Mouse (Mus musculus) heart, embryonic 13.5 days (tissue): ENCODE results near the gene Nap1l5. TPM values are rescaled to one million over a fixed set of nuclear protein-coding genes. Genes with fewer than 3 reads are reported as not detected.
"Not testable (repeated sequence)": the region's sequence is repeated elsewhere in the genome, so short reads cannot be mapped to it uniquely, and the experiment has no call there.

Experiments used
- ATAC-seq: fragments of 200-750 bp; cut with Nextera tagmentation; 2 replicates; pipeline ENCODE4 v1.8.0; 2017; ENCODE audit warnings: moderate TSS enrichment; ENCODE audit not compliant: insufficient number of reproducible peaks, low FRiP score, low TSS enrichment; ENCODE audit errors: extremely low read depth
- H3K27ac ChIP-seq: fragments of 300-500 bp; sonication (generic); replicated peaks from 2 replicates; pipeline ENCODE4 v1.5.1; 2015; ENCODE audit warnings: moderate library complexity, mild to moderate bottlenecking, inconsistent platforms
- H3K27me3 ChIP-seq: fragments of 300-500 bp; sonication (generic); replicated peaks from 2 replicates; pipeline ENCODE4 v1.6.1; 2015; ENCODE audit warnings: mild to moderate bottlenecking, inconsistent platforms
- H3K36me3 ChIP-seq: fragments of 300-500 bp; sonication (generic); 2 replicates; pipeline ENCODE4 v1.6.1; 2015; ENCODE audit warnings: mild to moderate bottlenecking, inconsistent platforms
- H3K4me1 ChIP-seq: fragments of 300-500 bp; sonication (generic); 2 replicates; pipeline ENCODE4 v1.6.1; 2015; ENCODE audit warnings: inconsistent platforms
- H3K4me2 ChIP-seq: fragments of 300-500 bp; sonication (generic); 2 replicates; pipeline ENCODE4 v1.6.1; 2015; ENCODE audit warnings: inconsistent platforms, mild to moderate bottlenecking, moderate library complexity
- H3K4me3 ChIP-seq: fragments of 300-500 bp; sonication (generic); 2 replicates; pipeline ENCODE4 v1.5.1; 2015; ENCODE audit warnings: moderate library complexity, mild to moderate bottlenecking, inconsistent platforms
- H3K9ac ChIP-seq: fragments of 300-500 bp; sonication (generic); 2 replicates; pipeline ENCODE4 v1.6.1; 2015; ENCODE audit warnings: inconsistent platforms, mild to moderate bottlenecking, moderate library complexity
- H3K9me3 ChIP-seq: fragments of 300-500 bp; sonication (generic); 2 replicates; pipeline ENCODE4 v1.6.1; 2016; ENCODE audit warnings: inconsistent platforms
- WGBS: fragments of 180-500 bp; shearing (Covaris S2); methylation state at CpG from one replicate; pipeline ENCODE4 v1.1.7; 2015; ENCODE audit warnings: mixed read lengths; 5-methylcytosine and 5-hydroxymethylcytosine counted together
- polyA plus RNA-seq: library from polyadenylated mRNA; unstranded; fragments of >200 nt; fragmentation: Nextera tagmentation; extraction: Ambion mirVana; gene quantifications from 2 replicates; pipeline ENCODE4 v1.2.1, GENCODE M21; 2015

Nap1l5 gene
- polyA plus RNA-seq, 1 experiment from 2014 or later: 2.0 TPM

DNA sequence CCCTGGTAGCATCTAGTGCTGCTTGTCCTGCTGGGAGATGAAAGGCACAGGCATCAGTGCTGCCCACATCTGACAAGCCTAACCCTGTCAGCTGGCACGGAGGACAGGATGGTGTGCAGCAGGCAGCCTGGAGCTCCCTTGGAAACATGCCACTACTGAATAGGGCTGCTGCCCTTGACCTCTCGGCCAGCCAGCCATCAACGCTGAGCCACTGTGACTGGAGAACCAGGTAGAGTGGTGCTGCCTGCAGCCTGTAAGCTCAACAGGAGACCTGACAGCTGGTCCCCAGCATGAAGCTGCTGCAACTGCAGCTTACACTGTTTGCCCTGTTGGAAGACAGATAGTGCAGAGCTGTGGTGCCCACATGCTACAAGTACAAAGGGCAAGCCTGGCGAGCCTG is 27.3 kb downstream of the Nap1l5 start:
- Histone ChIP-seq H3K4me3 (no peak overlapping the region), H3K27ac (no peak overlapping the region), H3K36me3 (peaks cover 71% of the 10 kb centered on the region), H3K27me3 (no peaks in the 10 kb centered on the region), H3K4me2 (no peak overlapping the region), H3K9ac (no peak overlapping the region), H3K4me1 (peaks cover 5% of the 10 kb centered on the region; the same call in 1 of the 2 replicates), H3K9me3 (no peaks in the 10 kb centered on the region)
- 55% methylated on average over 4 of the region's 4 CpGs for WGBS
- ATAC-seq: no peak

- Histone ChIP-seq H3K36me3 (peaks cover 25% of the 10 kb centered on the region), H3K4me1 (peaks cover 16% of the 10 kb centered on the region)
- 56% methylated on average over 6 of the region's 6 CpGs for WGBS
- not testable (repeated sequence) for H3K9me3 ChIP-seq, ATAC-seq, H3K27ac ChIP-seq, H3K4me2 ChIP-seq, H3K27me3 ChIP-seq, H3K9ac ChIP-seq, H3K4me3 ChIP-seq
These were observed 39.0 kb downstream of the Nap1l5 start for GRCm38 (mm10) chr6:58867858-58868257.

GRCm38 (mm10) chr6:58863631-58864235 is 43.1 kb downstream of the Nap1l5 start:
- no peaks in the 10 kb centered on the region for H3K9me3 ChIP-seq
- ATAC-seq: no peak
- peaks cover 24% of the 10 kb centered on the region for H3K36me3 ChIP-seq
- H3K27ac ChIP-seq: peak overlapping the region; percentile 67
- H3K4me2 ChIP-seq: peak overlapping the region; percentile 55
- peak overlapping the region; percentile 35 for H3K4me3 ChIP-seq
- H3K27me3 ChIP-seq: no peaks in the 10 kb centered on the region
- H3K4me1 ChIP-seq: peaks cover 20% of the 10 kb centered on the region
- H3K9ac ChIP-seq: peak overlapping the region; percentile 28
- 77% methylated on average over 4 of the region's 4 CpGs for WGBS

GRCm38 (mm10) chr6:58862446-58862993 is 44.4 kb downstream of the Nap1l5 start:
- WGBS: 38% methylated on average over 9 of the region's 9 CpGs
- Histone ChIP-seq H3K27me3 (no peaks in the 10 kb centered on the region), H3K9me3 (no peaks in the 10 kb centered on the region), H3K27ac (peak overlapping the region; percentile 80), H3K4me1 (peaks cover 12% of the 10 kb centered on the region), H3K36me3 (peaks cover 26% of the 10 kb centered on the region), H3K4me3 (peak overlapping the region; percentile 32), H3K9ac (no peak overlapping the region), H3K4me2 (peak overlapping the region; percentile 48)
- ATAC-seq: peak; percentile 73; the same call in 1 of the 2 replicates

- no peak overlapping the region for H3K27ac ChIP-seq
- H3K36me3 ChIP-seq: peaks cover 33% of the 10 kb centered on the region
- no peak overlapping the region for H3K4me2 ChIP-seq
- peaks cover 19% of the 10 kb centered on the region for H3K4me1 ChIP-seq
- H3K27me3 ChIP-seq: no peaks in the 10 kb centered on the region
- 89% methylated on average over 4 of the region's 4 CpGs for WGBS
- H3K4me3 ChIP-seq: no peak overlapping the region
- H3K9me3 ChIP-seq: no peaks in the 10 kb centered on the region
- H3K9ac ChIP-seq: no peak overlapping the region
- no peak for ATAC-seq
These were observed 47.4 kb downstream of the Nap1l5 start for GRCm38 (mm10) chr6:58859517-58859916.

DNA sequence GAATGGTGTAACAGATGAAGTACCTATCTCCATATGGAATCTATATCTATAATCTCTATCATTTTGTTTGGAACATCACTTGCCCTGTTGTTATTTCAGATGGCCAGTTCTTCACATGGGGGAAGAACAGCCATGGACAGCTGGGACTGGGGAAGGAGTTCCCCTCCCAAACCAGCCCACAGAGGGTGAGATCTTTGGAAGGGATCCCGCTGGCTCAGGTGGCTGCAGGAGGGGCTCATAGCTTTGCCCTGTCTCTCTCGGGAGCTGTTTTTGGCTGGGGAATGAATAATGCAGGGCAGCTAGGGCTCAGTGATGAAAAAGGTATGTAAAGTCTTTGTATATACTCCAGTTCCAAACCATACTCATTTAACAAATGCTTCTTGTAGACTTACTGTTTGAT is 50.4 kb downstream of the Nap1l5 start:
- Histone ChIP-seq H3K36me3 (peaks cover 37% of the 10 kb centered on the region), H3K4me1 (peaks cover 15% of the 10 kb centered on the region), H3K27ac (0 out of 2 replicates have a peak overlapping the region, but pooled peaks have one; percentile 8), H3K4me2 (no peak overlapping the region), H3K4me3 (no peak overlapping the region), H3K9me3 (no peaks in the 10 kb centered on the region), H3K27me3 (no peaks in the 10 kb centered on the region), H3K9ac (no peak overlapping the region)
- 52% methylated on average over 2 of the region's 2 CpGs for WGBS
- ATAC-seq: no peak

DNA sequence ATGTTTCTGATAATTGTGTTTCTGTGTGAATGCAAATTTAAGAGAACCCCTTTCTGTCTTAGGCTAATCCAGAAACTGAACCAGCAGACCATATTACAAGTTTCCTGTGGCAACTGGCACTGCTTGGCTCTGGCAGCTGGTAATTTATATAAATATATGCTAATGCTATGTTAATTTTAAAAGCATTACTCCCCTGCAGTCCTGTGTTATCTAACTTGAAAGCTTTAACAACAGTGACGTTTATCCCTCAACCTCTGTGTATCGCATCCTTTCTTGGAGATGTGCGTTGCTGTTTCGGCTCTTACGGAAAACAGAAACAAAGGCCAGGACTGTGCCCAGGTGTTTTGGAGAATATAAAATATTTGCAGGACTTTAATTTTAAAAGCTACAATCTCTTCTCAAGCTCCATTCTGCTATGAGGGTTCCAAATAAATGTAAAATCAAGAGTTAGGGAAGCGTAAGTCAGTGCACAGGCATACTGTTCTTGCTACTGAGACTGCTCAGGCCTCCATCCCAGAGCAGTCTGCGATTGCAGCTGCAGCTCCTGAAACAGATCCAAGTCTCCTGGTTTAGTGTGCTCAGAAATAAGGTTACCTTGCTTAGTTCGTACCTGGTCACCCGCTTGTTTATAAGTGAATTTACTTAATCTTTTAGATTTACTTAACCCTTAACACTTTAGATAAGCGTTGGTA is 51.1 kb downstream of the Nap1l5 start:
- no peak for ATAC-seq
- Histone ChIP-seq H3K4me3 (no peak overlapping the region), H3K4me1 (peaks cover 20% of the 10 kb centered on the region), H3K4me2 (no peak overlapping the region), H3K36me3 (peaks cover 35% of the 10 kb centered on the region), H3K9ac (no peak overlapping the region), H3K27me3 (no peaks in the 10 kb centered on the region), H3K27ac (no peak overlapping the region), H3K9me3 (no peaks in the 10 kb centered on the region)
- 80% methylated on average over 10 of the region's 10 CpGs for WGBS

Other genes with a start within 250 kb of the Nap1l5 start
- 34.2 and 34.6 TPM in 2 replicates for gene Herc3, start 75.6 kb downstream of the Nap1l5 start, polyA plus RNA-seq
- gene Fam13a, start 117.5 kb upstream of the Nap1l5 start, polyA plus RNA-seq: 5.7 and 7.1 TPM in 2 replicates